Mouse (Mus musculus) neural tube, embryonic 11.5 days (tissue): ENCODE measurements around the gene Gpr55. TPM values are rescaled to one million over a fixed set of nuclear protein-coding genes. Genes with fewer than 3 reads are reported as not detected.
"Not testable (repeated sequence)": the region's sequence is repeated elsewhere in the genome, so short reads cannot be mapped to it uniquely, and the experiment has no call there.

Experiments used
- ATAC-seq: fragments of 200-750 bp; cut with Nextera tagmentation; 2 replicates; pipeline ENCODE4 v1.8.0; 2017; ENCODE audit warnings: moderate number of reproducible peaks, mild to moderate bottlenecking, moderate TSS enrichment, moderate library complexity; ENCODE audit not compliant: insufficient read depth, low FRiP score, low TSS enrichment
- DNase-seq: peaks from one replicate; pipeline ENCODE4 v3.0.0-alpha.2; 2015; ENCODE audit warnings: low spot score
- H3K27ac ChIP-seq: fragments of 300-500 bp; sonication (generic); 2 replicates; pipeline ENCODE4 v1.5.1; 2014; ENCODE audit warnings: low read depth, mild to moderate bottlenecking, low read length
- H3K27me3 ChIP-seq: fragments of 300-500 bp; sonication (generic); 2 replicates; pipeline ENCODE4 v1.6.1; 2014; ENCODE audit warnings: mild to moderate bottlenecking, low read length, mixed read lengths; ENCODE audit not compliant: control insufficient read depth, insufficient read depth
- H3K36me3 ChIP-seq: fragments of 300-500 bp; sonication (generic); 2 replicates; pipeline ENCODE4 v1.6.1; 2014; ENCODE audit warnings: mild to moderate bottlenecking, low read length, moderate library complexity, mixed read lengths; ENCODE audit not compliant: control insufficient read depth, insufficient read depth
- H3K4me1 ChIP-seq: fragments of 300-500 bp; sonication (generic); 2 replicates; pipeline ENCODE4 v1.6.1; 2014; ENCODE audit warnings: low read length, mixed read lengths; ENCODE audit not compliant: control insufficient read depth, insufficient read depth
- H3K4me2 ChIP-seq: fragments of 300-500 bp; sonication (generic); 2 replicates; pipeline ENCODE4 v1.6.1; 2014; ENCODE audit warnings: low read depth, mild to moderate bottlenecking, moderate library complexity
- H3K4me3 ChIP-seq: fragments of 300-500 bp; sonication (generic); 2 replicates; pipeline ENCODE4 v1.5.1; 2014; ENCODE audit warnings: low read depth, low read length
- H3K9ac ChIP-seq: fragments of 300-500 bp; sonication (generic); 2 replicates; pipeline ENCODE4 v1.6.1; 2014; ENCODE audit warnings: mild to moderate bottlenecking, low read length
- H3K9me3 ChIP-seq: fragments of 300-500 bp; sonication (generic); 2 replicates; pipeline ENCODE4 v1.6.1; 2016; ENCODE audit warnings: low read length; ENCODE audit not compliant: control insufficient read depth
- whole genome bisulfite sequencing: fragments of 180-500 bp; shearing (Covaris S2); extraction: QIAGEN DNeasy Blood & Tissue Kit; methylation state at CpG from one replicate; pipeline ENCODE4 v1.1.7; 2014; 5-methylcytosine and 5-hydroxymethylcytosine counted together
- polyA plus RNA-seq: library from polyadenylated mRNA; unstranded; fragments of >200 nt; fragmentation: Nextera tagmentation; extraction: Ambion mirVana; gene quantifications from 2 replicates; pipeline ENCODE4 v1.2.1, GENCODE M21; 2014

The Gpr55 gene
- polyA plus RNA-seq, 1 experiment from 2014 or later: not detected

GRCm38 (mm10) chr1:85988882-85989281 lies 28.1 kb upstream of the Gpr55 start:
- not testable (repeated sequence) for H3K4me3 ChIP-seq, H3K4me2 ChIP-seq, H3K27me3 ChIP-seq, ATAC-seq, H3K9me3 ChIP-seq, H3K36me3 ChIP-seq, H3K9ac ChIP-seq, H3K27ac ChIP-seq, DNase-seq, H3K4me1 ChIP-seq
- whole genome bisulfite sequencing: 88% methylated on average over 4 of the region's 4 CpGs

- Histone ChIP-seq H3K9ac (no peak overlapping the region), H3K36me3 (no peaks in the 10 kb centered on the region), H3K4me2 (no peak overlapping the region), H3K27ac (no peak overlapping the region), H3K9me3 (no peaks in the 10 kb centered on the region), H3K27me3 (no peaks in the 10 kb centered on the region), H3K4me1 (no peaks in the 10 kb centered on the region), H3K4me3 (no peak overlapping the region)
- WGBS: 78% methylated on average over 4 of the region's 4 CpGs
- ATAC-seq: no peak
- DNase-seq: no peak
Observed at GRCm38 (mm10) chr1:85988351-85988750, 27.5 kb upstream of the Gpr55 start.

GRCm38 (mm10) chr1:85985784-85986183 lies 25.0 kb upstream of the Gpr55 start:
- no peaks in the 10 kb centered on the region for H3K9me3 ChIP-seq
- no peak overlapping the region for H3K4me3 ChIP-seq
- H3K36me3 ChIP-seq: no peaks in the 10 kb centered on the region
- H3K9ac ChIP-seq: no peak overlapping the region
- no peak overlapping the region for H3K4me2 ChIP-seq
- DNase-seq (no peak), ATAC-seq (no peak)
- H3K4me1 ChIP-seq: no peaks in the 10 kb centered on the region
- 89% methylated on average over 3 of the region's 3 CpGs for WGBS
- no peak overlapping the region for H3K27ac ChIP-seq
- H3K27me3 ChIP-seq: no peaks in the 10 kb centered on the region

- no peak for DNase-seq
- 81% methylated on average over 7 of the region's 7 CpGs for WGBS
- Histone ChIP-seq H3K27me3 (no peaks in the 10 kb centered on the region), H3K9ac (no peak overlapping the region), H3K4me1 (no peaks in the 10 kb centered on the region), H3K27ac (no peak overlapping the region), H3K4me3 (no peak overlapping the region), H3K4me2 (no peak overlapping the region), H3K9me3 (no peaks in the 10 kb centered on the region), H3K36me3 (no peaks in the 10 kb centered on the region)
- ATAC-seq: no peak
Observed at GRCm38 (mm10) chr1:85981738-85982357, 21.0 kb upstream of the Gpr55 start.

GRCm38 (mm10) chr1:85977709-85978108 lies 16.9 kb upstream of the Gpr55 start:
- 86% methylated on average over 3 of the region's 3 CpGs for WGBS
- H3K9me3 ChIP-seq: no peaks in the 10 kb centered on the region
- H3K9ac ChIP-seq: no peak overlapping the region
- H3K4me1 ChIP-seq: no peaks in the 10 kb centered on the region
- H3K4me2 ChIP-seq: no peak overlapping the region
- H3K27ac ChIP-seq: no peak overlapping the region
- H3K36me3 ChIP-seq: no peaks in the 10 kb centered on the region
- no peaks in the 10 kb centered on the region for H3K27me3 ChIP-seq
- no peak overlapping the region for H3K4me3 ChIP-seq
- no peak for ATAC-seq
- DNase-seq: no peak

- 93% methylated on average over 2 of the region's 2 CpGs for WGBS
- Histone ChIP-seq H3K4me2 (no peak overlapping the region), H3K27ac (no peak overlapping the region), H3K9ac (no peak overlapping the region), H3K36me3 (no peaks in the 10 kb centered on the region), H3K4me1 (no peaks in the 10 kb centered on the region), H3K9me3 (no peaks in the 10 kb centered on the region), H3K4me3 (no peak overlapping the region), H3K27me3 (no peaks in the 10 kb centered on the region)
- ATAC-seq: no peak
- no peak for DNase-seq
Observed at GRCm38 (mm10) chr1:85973468-85973877, 12.7 kb upstream of the Gpr55 start.

- 68% methylated on average over 3 of the region's 3 CpGs for WGBS
- H3K4me3 ChIP-seq: no peak overlapping the region
- H3K36me3 ChIP-seq: no peaks in the 10 kb centered on the region
- no peak overlapping the region for H3K4me2 ChIP-seq
- no peak overlapping the region for H3K9ac ChIP-seq
- H3K9me3 ChIP-seq: no peaks in the 10 kb centered on the region
- no peaks in the 10 kb centered on the region for H3K27me3 ChIP-seq
- no peaks in the 10 kb centered on the region for H3K4me1 ChIP-seq
- no peak overlapping the region for H3K27ac ChIP-seq
- DNase-seq: no peak
- ATAC-seq: no peak
Observed at GRCm38 (mm10) chr1:85972341-85972740, 11.5 kb upstream of the Gpr55 start.

- ATAC-seq: no peak
Observed at GRCm38 (mm10) chr1:85971070-85971469, 10.3 kb upstream of the Gpr55 start.

GRCm38 (mm10) chr1:85969519-85969918 lies 8.7 kb upstream of the Gpr55 start:
- 79% methylated on average over 1 of the region's 1 CpGs for WGBS
- Histone ChIP-seq H3K9ac (no peak overlapping the region), H3K4me2 (no peak overlapping the region), H3K9me3 (no peaks in the 10 kb centered on the region), H3K4me1 (no peaks in the 10 kb centered on the region), H3K27ac (no peak overlapping the region), H3K36me3 (no peaks in the 10 kb centered on the region), H3K27me3 (no peaks in the 10 kb centered on the region), H3K4me3 (no peak overlapping the region)
- no peak for ATAC-seq
- no peak for DNase-seq

More at GRCm38 (mm10) chr1:85971070-85971469, 10.3 kb upstream of the Gpr55 start:
- Histone ChIP-seq H3K27me3 (no peaks in the 10 kb centered on the region), H3K4me3 (no peak overlapping the region), H3K4me2 (no peak overlapping the region), H3K27ac (no peak overlapping the region), H3K9ac (no peak overlapping the region), H3K4me1 (no peaks in the 10 kb centered on the region), H3K36me3 (no peaks in the 10 kb centered on the region), H3K9me3 (no peaks in the 10 kb centered on the region)
- WGBS: 90% methylated on average over 3 of the region's 3 CpGs
- DNase-seq: no peak
